Mouse (Mus musculus): ENCODE measurements around the gene Uckl1.

Uckl1 gene

GRCm38 (mm10) chr2:181572921-181573920 lies 11.5 kb downstream of the Uckl1 start:
- no peak for DNase-seq (ENCODE audit: low read depth, low spot score)

- DNase-seq (ENCODE audit: low read depth, low spot score), result no peak
Measured at GRCm38 (mm10) chr2:181571941-181572670, 12.6 kb downstream of the Uckl1 start.

- no peak for DNase-seq (ENCODE audit: low read depth, low spot score)
Measured at GRCm38 (mm10) chr2:181570921-181571595, 13.6 kb downstream of the Uckl1 start.

GRCm38 (mm10) chr2:181570375-181570774 lies 14.3 kb downstream of the Uckl1 start:
- DNase-seq (ENCODE audit: low read depth, low spot score), result no peak

GRCm38 (mm10) chr2:181569856-181570255 lies 14.8 kb downstream of the Uckl1 start:
- no peak for DNase-seq (ENCODE audit: low read depth, low spot score)

GRCm38 (mm10) chr2:181568272-181569008 lies 16.3 kb downstream of the Uckl1 start:
- no peak for DNase-seq (ENCODE audit: low read depth, low spot score)

- DNase-seq (ENCODE audit: low read depth, low spot score), result no peak
Measured at GRCm38 (mm10) chr2:181567338-181567737, 17.4 kb downstream of the Uckl1 start.

GRCm38 (mm10) chr2:181553772-181554171 lies 30.9 kb downstream of the Uckl1 start:
- no peak for DNase-seq (ENCODE audit: low read depth, low spot score)

GRCm38 (mm10) chr2:181550233-181550632 lies 34.5 kb downstream of the Uckl1 start:
- DNase-seq (ENCODE audit: low read depth, low spot score), result no peak

GRCm38 (mm10) chr2:181548682-181549081 lies 36.0 kb downstream of the Uckl1 start:
- no peak for DNase-seq (ENCODE audit: low read depth, low spot score)

GRCm38 (mm10) chr2:181548227-181548626 lies 36.5 kb downstream of the Uckl1 start:
- no peak for DNase-seq (ENCODE audit: low read depth, low spot score)

- DNase-seq (ENCODE audit: low read depth, low spot score), result no peak
Measured at GRCm38 (mm10) chr2:181546142-181546541, 38.5 kb downstream of the Uckl1 start.

GRCm38 (mm10) chr2:181541761-181542380 lies 42.8 kb downstream of the Uckl1 start:
- DNase-seq (ENCODE audit: low read depth, low spot score), result no peak

GRCm38 (mm10) chr2:181537444-181538047 lies 47.1 kb downstream of the Uckl1 start:
- DNase-seq (ENCODE audit: low read depth, low spot score), result no peak

- no peak for DNase-seq (ENCODE audit: low read depth, low spot score)
Measured at GRCm38 (mm10) chr2:181536410-181536809, 48.3 kb downstream of the Uckl1 start.

- DNase-seq (ENCODE audit: low read depth, low spot score), result no peak
Measured at GRCm38 (mm10) chr2:181532589-181532988, 52.1 kb downstream of the Uckl1 start.

- DNase-seq (ENCODE audit: low read depth, low spot score), result no peak
Measured at GRCm38 (mm10) chr2:181529076-181529475, 55.6 kb downstream of the Uckl1 start.

GRCm38 (mm10) chr2:181525526-181525925 lies 59.2 kb downstream of the Uckl1 start:
- no peak for DNase-seq (ENCODE audit: low read depth, low spot score)

- no peak for DNase-seq (ENCODE audit: low read depth, low spot score)
Measured at GRCm38 (mm10) chr2:181522811-181523210, 61.9 kb downstream of the Uckl1 start.

GRCm38 (mm10) chr2:181521491-181521890 lies 63.2 kb downstream of the Uckl1 start:
- no peak for DNase-seq (ENCODE audit: low read depth, low spot score)

GRCm38 (mm10) chr2:181520936-181521227 lies 63.8 kb downstream of the Uckl1 start:
- no peak for DNase-seq (ENCODE audit: low read depth, low spot score)
